Mouse (Mus musculus): ENCODE measurements around the gene Spock2. TPM values are rescaled to one million over a fixed set of nuclear protein-coding genes. Genes with fewer than 3 reads are reported as not detected.

Gene Spock2
- polyA plus RNA-seq (2016; fragmentation: Nextera tagmentation; extraction: Ambion mirVana) = 35.4 and 38.6 TPM in 2 replicates

DNA sequence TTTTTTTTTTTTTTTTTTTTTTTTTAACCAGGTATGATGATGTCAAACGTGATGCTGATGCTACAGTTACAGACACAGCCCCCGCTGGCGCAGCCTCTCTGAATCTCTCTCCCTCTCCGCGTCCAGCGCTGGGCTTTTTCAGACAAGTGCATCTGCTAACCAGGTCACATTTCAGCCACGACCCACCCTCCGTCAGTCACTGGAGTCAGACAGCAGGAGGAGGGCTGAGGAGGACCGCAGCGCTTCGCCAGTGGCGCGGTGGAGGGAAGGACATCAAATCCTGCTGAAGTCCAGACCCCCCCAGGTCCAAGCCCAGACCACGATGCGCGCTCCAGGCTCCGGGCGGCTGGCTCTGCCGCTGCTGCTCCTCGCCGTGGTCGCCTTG, at the start of gene Spock2:
Spock2 (plus strand) TSS at position 74 of the 385 bp plus-strand sequence.
- Histone ChIP-seq H3K9me3 (replicated peaks) (no peaks in the 10 kb centered on the region), H3K36me3 (no peaks in the 10 kb centered on the region), H3K4me2 (replicated peaks) (peak within 1 kb of the TSS; percentile 97), H3K27ac (peak within 1 kb of the TSS; percentile 92), H3K4me3 (peak within 1 kb of the TSS; percentile 70), H3K4me1 (peaks cover 29% of the 10 kb centered on the region), H3K9ac (peak within 1 kb of the TSS; percentile 83), H3K27me3 (peaks cover 22% of the 10 kb centered on the region)
- 1% methylated on average over 18 of the region's 22 CpGs for WGBS
- ATAC-seq (ENCODE audit: low FRiP score) = peak; percentile 71

DNA sequence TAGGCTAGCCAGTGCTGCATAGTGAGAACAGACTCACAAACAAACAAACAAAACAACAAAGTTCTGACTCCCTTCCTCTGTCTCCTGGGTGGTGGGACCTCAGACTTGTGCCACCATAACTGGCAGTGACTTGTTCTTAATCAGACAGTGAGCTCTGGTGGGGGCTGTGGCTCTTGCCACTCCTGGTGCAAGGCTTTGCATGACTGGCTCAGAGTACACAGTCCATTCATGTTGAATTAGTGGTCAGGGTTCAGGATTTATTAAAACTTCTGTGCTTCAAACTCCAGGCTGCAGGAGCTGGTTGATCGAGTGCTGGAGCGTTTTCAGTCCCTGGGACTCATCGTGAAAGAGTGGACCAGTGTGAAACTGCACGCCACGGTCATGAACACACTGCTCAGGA, 43.8 kb upstream of the Spock2 start:
- H3K9me3 ChIP-seq (replicated peaks) = peaks cover 5% of the 10 kb centered on the region
- WGBS = 81% methylated on average over 5 of the region's 5 CpGs
- H3K4me1 ChIP-seq = 0 out of 2 replicates have a peak, but pooled peaks cover 2% of the 10 kb centered on the region
- peaks cover 3% of the 10 kb centered on the region; the same call in 1 of the 2 replicates for H3K36me3 ChIP-seq
- no peak overlapping the region for H3K9ac ChIP-seq
- no peak for ATAC-seq (ENCODE audit: low FRiP score)
- no peak overlapping the region for H3K27ac ChIP-seq
- H3K4me3 ChIP-seq = no peak overlapping the region
- no peak overlapping the region for H3K4me2 ChIP-seq (replicated peaks)
- no peaks in the 10 kb centered on the region for H3K27me3 ChIP-seq

DNA sequence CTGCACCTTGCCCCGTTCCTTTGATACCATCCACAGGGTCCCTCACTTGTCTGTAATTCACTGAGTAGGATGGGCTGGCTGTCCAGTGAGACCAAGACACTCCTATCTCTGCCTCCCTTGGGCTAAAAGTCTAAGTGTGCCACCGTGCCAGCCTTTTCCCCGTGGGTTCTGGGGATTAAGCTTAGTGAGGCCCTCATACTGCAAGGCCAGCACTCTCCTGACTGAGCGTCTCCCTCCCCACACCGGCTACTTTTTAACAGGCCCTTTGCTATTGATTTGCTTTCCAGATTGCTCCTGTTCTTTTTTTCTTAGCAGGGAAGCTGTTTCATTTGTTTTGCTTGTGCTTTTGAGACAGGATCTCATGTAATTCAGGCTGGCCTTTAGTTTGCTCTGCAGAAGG, 43.1 kb upstream of the Spock2 start:
- no peaks in the 10 kb centered on the region for H3K9me3 ChIP-seq (replicated peaks)
- 42% methylated on average over 5 of the region's 5 CpGs for WGBS
- no peak for ATAC-seq (ENCODE audit: low FRiP score)
- H3K4me3 ChIP-seq = no peak overlapping the region
- H3K27me3 ChIP-seq = no peaks in the 10 kb centered on the region
- H3K9ac ChIP-seq = no peak overlapping the region
- H3K4me2 ChIP-seq (replicated peaks) = no peak overlapping the region
- no peak overlapping the region; the same call in 1 of the 2 replicates for H3K27ac ChIP-seq
- peaks cover 3% of the 10 kb centered on the region; the same call in 1 of the 2 replicates for H3K36me3 ChIP-seq
- 0 out of 2 replicates have a peak, but pooled peaks cover 2% of the 10 kb centered on the region for H3K4me1 ChIP-seq

DNA sequence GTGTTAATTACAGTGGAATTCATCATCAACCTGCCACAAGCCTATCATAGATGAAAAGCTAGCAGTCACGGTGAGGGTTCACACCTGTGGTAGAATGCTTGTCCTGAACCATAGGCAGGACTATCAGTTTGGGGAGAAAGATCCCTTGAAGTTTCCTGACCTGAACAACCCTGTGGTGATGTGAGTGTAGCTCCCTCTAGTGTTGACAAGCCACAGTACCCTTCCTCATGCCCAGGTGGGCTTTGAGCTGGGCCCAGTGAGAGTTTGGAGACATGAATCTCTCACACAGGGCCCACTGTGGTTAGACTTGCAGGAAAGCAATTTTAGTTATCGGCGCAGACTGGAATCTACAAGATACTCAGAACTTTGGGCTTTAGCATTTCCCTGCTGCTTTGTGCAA, 39.5 kb upstream of the Spock2 start:
- Histone ChIP-seq H3K4me2 (replicated peaks) (no peak overlapping the region), H3K27me3 (no peaks in the 10 kb centered on the region), H3K4me3 (no peak overlapping the region), H3K36me3 (peaks cover 3% of the 10 kb centered on the region; the same call in 1 of the 2 replicates), H3K27ac (no peak overlapping the region), H3K4me1 (0 out of 2 replicates have a peak, but pooled peaks cover 2% of the 10 kb centered on the region), H3K9ac (no peak overlapping the region), H3K9me3 (replicated peaks) (no peaks in the 10 kb centered on the region)
- ATAC-seq (ENCODE audit: low FRiP score) = no peak
- 77% methylated on average over 3 of the region's 3 CpGs for WGBS

DNA sequence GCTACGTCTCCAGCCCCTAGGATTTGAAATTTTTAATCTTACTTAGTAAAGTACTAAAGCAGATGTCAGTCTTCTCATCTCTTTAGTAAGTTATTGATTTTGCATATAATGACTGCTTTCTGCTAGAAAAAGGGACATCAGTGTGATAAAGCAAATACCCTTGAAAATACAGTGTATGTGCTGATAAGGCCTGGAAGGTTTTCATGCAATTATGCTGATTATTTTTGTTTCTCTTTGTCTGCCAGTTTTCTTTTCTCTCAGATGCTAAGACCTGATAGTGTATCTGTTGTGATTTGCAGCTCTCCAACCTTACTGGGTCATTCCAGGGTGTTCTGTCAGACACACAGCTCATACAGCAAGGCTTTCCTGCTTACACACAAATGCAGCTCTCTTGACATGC, 30.9 kb upstream of the Spock2 start:
- H3K4me2 ChIP-seq (replicated peaks) = no peak overlapping the region
- WGBS = 77% methylated on average over 1 of the region's 1 CpGs
- ATAC-seq (ENCODE audit: low FRiP score) = no peak

DNA sequence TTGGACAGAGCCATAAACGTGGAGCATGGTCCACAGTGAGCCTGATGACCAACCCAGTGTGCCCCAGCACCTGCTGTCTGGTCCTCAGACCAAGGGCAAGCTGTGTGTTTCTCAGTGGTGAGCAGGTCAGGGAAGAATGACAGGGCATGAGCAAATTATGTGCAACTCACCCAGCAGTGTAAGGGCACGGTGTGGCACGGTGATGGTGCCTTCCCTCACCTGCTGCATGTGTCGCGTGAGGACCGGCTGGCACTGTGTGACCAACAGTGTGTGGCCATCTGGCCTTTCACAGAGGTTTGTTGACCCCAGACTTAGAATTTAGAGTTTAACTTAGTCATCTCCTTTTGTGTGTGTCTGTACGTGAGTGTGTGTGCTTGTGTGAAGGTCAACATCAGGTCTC, 28.8 kb upstream of the Spock2 start:
- no peak overlapping the region for H3K4me3 ChIP-seq
- WGBS = 88% methylated on average over 7 of the region's 7 CpGs
- ATAC-seq (ENCODE audit: low FRiP score) = no peak

More for the DNA sequence above, 30.9 kb upstream of the Spock2 start:
- Histone ChIP-seq H3K27ac (no peak overlapping the region), H3K4me1 (peaks cover 11% of the 10 kb centered on the region), H3K9ac (no peak overlapping the region), H3K4me3 (no peak overlapping the region), H3K36me3 (no peaks in the 10 kb centered on the region), H3K27me3 (no peaks in the 10 kb centered on the region), H3K9me3 (replicated peaks) (no peaks in the 10 kb centered on the region)

DNA sequence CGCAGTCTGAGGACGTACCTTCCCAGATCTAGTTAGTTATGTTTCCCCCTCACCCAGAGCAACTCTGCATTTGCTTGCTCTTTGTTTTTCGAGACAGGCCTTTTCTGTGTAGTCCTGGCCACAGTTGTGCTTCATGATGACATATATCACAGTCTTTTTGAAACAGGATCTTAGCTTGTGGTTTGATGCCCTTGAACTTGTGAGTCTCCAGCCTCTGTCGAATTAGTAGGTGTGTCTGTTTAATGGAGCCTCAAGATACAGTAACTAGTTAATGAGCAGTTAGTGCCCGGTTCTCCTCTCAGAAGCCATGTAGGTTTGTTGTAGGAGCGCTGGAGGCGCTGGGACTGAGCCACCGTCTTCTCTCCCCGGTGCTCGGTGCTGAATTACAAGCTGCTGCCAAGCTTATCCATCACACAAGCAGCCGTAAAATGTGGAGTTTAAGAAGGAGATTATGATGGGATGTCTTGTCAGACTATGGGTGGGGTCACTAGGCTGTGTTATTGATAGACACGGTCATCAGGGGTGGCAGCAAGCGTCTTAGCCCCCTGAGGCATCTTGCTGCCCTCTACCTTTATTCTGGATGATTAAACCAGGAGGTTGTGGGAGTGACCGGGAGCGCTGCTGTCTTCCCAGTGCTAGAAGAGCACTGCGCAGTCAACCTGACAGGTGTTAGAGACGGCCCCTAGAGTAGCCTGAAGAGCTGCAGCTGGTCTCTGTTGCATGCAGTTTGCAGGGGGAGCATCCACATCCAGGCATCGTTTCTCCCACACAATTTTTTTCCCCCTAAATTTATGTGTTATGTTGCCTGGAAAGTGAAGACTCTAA, 28.1 kb upstream of the Spock2 start:
- Histone ChIP-seq H3K4me1 (peaks cover 20% of the 10 kb centered on the region), H3K27me3 (no peaks in the 10 kb centered on the region), H3K9me3 (replicated peaks) (no peaks in the 10 kb centered on the region), H3K27ac (0 out of 2 replicates have a peak overlapping the region, but pooled peaks have one; percentile 17), H3K4me2 (replicated peaks) (no peak overlapping the region), H3K9ac (no peak overlapping the region), H3K36me3 (no peaks in the 10 kb centered on the region), H3K4me3 (no peak overlapping the region)
- 76% methylated on average over 18 of the region's 18 CpGs for WGBS
- ATAC-seq (ENCODE audit: low FRiP score) = no peak

More for the DNA sequence above, 28.8 kb upstream of the Spock2 start:
- Histone ChIP-seq H3K9me3 (replicated peaks) (no peaks in the 10 kb centered on the region), H3K36me3 (no peaks in the 10 kb centered on the region), H3K27ac (no peak overlapping the region), H3K4me1 (peaks cover 20% of the 10 kb centered on the region), H3K4me2 (replicated peaks) (no peak overlapping the region), H3K9ac (no peak overlapping the region), H3K27me3 (no peaks in the 10 kb centered on the region)

DNA sequence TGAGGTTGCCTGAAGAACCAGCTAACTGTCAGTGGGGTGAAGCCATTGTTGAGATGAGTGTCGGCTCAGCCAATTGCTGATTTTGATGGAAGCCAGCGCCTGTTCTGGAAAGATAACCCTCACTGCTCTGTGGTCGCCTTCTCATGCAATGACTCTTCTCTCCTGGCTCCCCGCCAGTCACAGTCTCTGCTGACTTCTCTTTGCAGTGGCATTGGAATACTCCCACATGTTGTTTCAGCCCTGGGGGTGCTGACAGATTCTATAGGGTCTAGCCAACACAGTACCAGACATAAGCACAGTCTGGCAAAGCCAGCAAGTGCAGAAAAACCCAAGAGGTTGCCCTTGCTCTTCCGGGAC, 27.5 kb upstream of the Spock2 start:
- no peaks in the 10 kb centered on the region for H3K36me3 ChIP-seq
- H3K9ac ChIP-seq = no peak overlapping the region
- H3K9me3 ChIP-seq (replicated peaks) = no peaks in the 10 kb centered on the region
- H3K27me3 ChIP-seq = no peaks in the 10 kb centered on the region
- H3K4me1 ChIP-seq = peaks cover 20% of the 10 kb centered on the region
- WGBS = 72% methylated on average over 5 of the region's 5 CpGs
- no peak overlapping the region for H3K4me2 ChIP-seq (replicated peaks)
- no peak for ATAC-seq (ENCODE audit: low FRiP score)
- H3K27ac ChIP-seq = 0 out of 2 replicates have a peak overlapping the region, but pooled peaks have one; percentile 17
- no peak overlapping the region for H3K4me3 ChIP-seq

DNA sequence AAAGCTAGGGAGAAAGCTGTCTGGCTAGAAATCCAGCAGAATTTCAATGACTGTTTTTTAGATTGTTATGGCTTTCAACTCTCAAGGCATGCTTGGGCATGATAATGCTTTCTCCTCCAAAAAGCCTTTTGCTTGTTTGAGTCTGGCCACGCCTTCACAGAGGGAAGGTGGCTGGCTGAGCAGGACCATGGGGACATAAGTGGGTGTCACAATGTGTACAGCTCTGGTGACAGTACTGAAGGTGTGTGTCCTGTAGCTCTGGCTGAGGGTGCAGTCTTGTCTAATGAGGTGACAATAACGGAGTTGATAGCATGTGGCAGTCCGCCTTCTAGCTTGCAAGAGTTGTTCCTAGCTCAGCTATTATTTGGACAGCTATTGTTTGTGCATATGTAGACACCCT, 25.8 kb upstream of the Spock2 start:
- Histone ChIP-seq H3K4me1 (peaks cover 20% of the 10 kb centered on the region), H3K9ac (no peak overlapping the region), H3K27me3 (no peaks in the 10 kb centered on the region), H3K36me3 (no peaks in the 10 kb centered on the region), H3K27ac (no peak overlapping the region), H3K4me3 (no peak overlapping the region), H3K4me2 (replicated peaks) (no peak overlapping the region), H3K9me3 (replicated peaks) (no peaks in the 10 kb centered on the region)
- whole genome bisulfite sequencing = 66% methylated on average over 3 of the region's 3 CpGs
- no peak for ATAC-seq (ENCODE audit: low FRiP score)

DNA sequence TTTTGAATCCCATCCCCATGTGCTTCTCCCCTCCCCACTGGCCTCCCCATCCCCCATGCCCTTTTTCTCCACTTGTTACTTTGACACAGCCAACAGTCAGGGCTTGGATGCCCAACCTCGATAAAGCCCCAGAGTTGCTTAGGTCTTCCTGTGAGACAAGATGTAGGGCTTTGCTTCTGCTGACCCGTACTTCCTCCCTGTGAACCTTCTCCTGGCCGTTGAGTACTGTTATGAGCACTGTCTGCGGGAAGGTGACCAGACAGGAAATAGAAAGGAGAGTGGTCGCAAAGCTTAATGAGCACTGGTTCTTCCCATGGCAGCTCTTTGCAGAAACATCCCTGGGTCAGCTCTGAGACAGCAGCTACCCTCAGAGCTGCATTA, 25.4 kb upstream of the Spock2 start:
- H3K27me3 ChIP-seq = no peaks in the 10 kb centered on the region

DNA sequence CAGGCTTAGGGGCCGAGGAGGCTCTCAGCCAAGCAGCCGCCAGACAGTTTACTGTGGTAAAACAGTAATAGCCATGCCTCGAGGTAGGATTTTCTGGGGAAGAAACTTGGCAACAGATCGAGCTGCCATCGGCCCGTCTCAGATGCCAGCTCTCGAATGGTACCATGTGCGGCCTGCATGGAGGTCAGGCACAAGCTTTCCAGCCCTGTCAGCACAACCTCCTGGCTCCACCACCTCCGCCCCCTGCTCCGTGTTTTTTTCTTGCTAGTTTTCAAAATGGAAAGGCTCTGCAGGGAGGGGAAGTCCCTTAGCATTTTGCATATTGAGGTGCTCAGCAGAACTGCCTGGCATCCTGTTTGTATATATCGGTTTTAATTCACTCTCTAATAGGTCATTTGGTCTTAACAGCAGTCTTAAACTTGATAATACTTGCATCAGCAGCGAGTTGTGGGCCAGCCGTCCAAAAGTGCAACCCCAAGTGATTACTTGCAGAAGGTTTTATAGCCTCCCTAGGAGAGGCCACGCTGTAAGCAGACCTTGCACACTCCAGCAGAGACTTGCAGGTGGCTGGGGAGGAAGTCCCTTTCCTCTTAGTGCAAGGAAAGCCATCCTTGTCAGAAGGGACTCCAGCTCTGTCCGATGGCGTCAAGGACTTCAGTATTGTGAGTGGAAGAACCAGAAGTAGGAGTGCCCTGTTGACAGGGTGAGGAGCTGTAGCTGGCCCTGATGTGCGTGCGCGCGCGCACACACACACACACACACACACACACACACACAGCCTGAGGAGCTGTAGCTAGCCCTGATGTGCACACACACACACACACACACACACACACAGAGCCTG, 24.8 kb upstream of the Spock2 start:
- Histone ChIP-seq H3K4me1 (peaks cover 20% of the 10 kb centered on the region), H3K27me3 (no peaks in the 10 kb centered on the region), H3K9ac (no peak overlapping the region), H3K4me2 (replicated peaks) (no peak overlapping the region), H3K36me3 (no peaks in the 10 kb centered on the region), H3K9me3 (replicated peaks) (no peaks in the 10 kb centered on the region), H3K4me3 (no peak overlapping the region), H3K27ac (no peak overlapping the region; the same call in 1 of the 2 replicates)
- WGBS = 74% methylated on average over 21 of the region's 21 CpGs
- no peak for ATAC-seq (ENCODE audit: low FRiP score)

More for the DNA sequence above, 25.4 kb upstream of the Spock2 start:
- H3K4me3 ChIP-seq = no peak overlapping the region
- no peak overlapping the region for H3K9ac ChIP-seq
- ATAC-seq (ENCODE audit: low FRiP score) = no peak
- peaks cover 20% of the 10 kb centered on the region for H3K4me1 ChIP-seq
- H3K4me2 ChIP-seq (replicated peaks) = no peak overlapping the region
- no peak overlapping the region; the same call in 1 of the 2 replicates for H3K27ac ChIP-seq
- no peaks in the 10 kb centered on the region for H3K36me3 ChIP-seq
- no peaks in the 10 kb centered on the region for H3K9me3 ChIP-seq (replicated peaks)
- WGBS = 66% methylated on average over 5 of the region's 5 CpGs

DNA sequence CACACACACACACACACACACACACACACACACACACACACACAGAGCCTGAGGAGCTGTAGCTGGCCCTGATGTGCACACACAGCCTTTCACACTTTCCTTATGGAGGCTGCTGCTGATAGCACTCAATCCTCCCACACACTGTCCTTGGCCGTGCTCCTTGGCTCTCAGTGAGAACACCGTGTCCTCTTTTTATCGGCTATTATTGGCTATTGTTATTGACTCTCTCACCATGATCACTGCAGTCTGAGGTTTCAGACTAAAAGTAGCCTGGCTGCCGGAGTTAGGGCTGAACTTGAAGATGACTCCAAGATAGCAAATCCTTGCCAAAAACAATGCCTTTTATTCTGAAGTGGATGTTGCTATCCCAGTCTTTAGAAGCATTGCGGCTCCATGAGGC, 24.1 kb upstream of the Spock2 start:
- Histone ChIP-seq H3K4me1 (peaks cover 20% of the 10 kb centered on the region), H3K4me3 (no peak overlapping the region), H3K27ac (no peak overlapping the region), H3K36me3 (no peaks in the 10 kb centered on the region), H3K9me3 (replicated peaks) (no peaks in the 10 kb centered on the region), H3K27me3 (no peaks in the 10 kb centered on the region), H3K9ac (no peak overlapping the region), H3K4me2 (replicated peaks) (no peak overlapping the region)
- no peak for ATAC-seq (ENCODE audit: low FRiP score)
- WGBS = 51% methylated on average over 5 of the region's 5 CpGs

Measured in hindbrain, embryonic 12.5 days (tissue).